Mouse (Mus musculus) limb, embryonic 15.5 days (tissue): ENCODE results near the gene Sfta2. TPM values are rescaled to one million over a fixed set of nuclear protein-coding genes. Genes with fewer than 3 reads are reported as not detected.

ENCODE experiments used
- ATAC-seq: fragments of 200-750 bp; cut with Nextera tagmentation; 2 replicates; pipeline ENCODE4 v1.8.0; 2017; ENCODE audit warnings: low read depth, moderate TSS enrichment; ENCODE audit not compliant: insufficient number of reproducible peaks, low FRiP score, low TSS enrichment
- H3K27ac ChIP-seq: fragments of 300-500 bp; sonication (generic); 2 replicates; pipeline ENCODE4 v1.5.1; 2015; ENCODE audit warnings: moderate library complexity, mild to moderate bottlenecking, inconsistent platforms
- H3K27me3 ChIP-seq: fragments of 300-500 bp; sonication (generic); 2 replicates; pipeline ENCODE4 v1.6.1; 2015; ENCODE audit warnings: inconsistent platforms
- H3K36me3 ChIP-seq: fragments of 300-500 bp; sonication (generic); 2 replicates; pipeline ENCODE4 v1.6.1; 2015; ENCODE audit warnings: inconsistent platforms
- H3K4me1 ChIP-seq: fragments of 300-500 bp; sonication (generic); 2 replicates; pipeline ENCODE4 v1.6.1; 2015; ENCODE audit warnings: inconsistent platforms
- H3K4me2 ChIP-seq: fragments of 300-500 bp; sonication (generic); 2 replicates; pipeline ENCODE4 v1.6.1; 2015; ENCODE audit warnings: mild to moderate bottlenecking, inconsistent platforms
- H3K4me3 ChIP-seq: fragments of 300-500 bp; sonication (generic); 2 replicates; pipeline ENCODE4 v1.5.1; 2015; ENCODE audit warnings: mild to moderate bottlenecking, inconsistent platforms
- H3K9ac ChIP-seq: fragments of 300-500 bp; sonication (generic); 2 replicates; pipeline ENCODE4 v1.6.1; 2015; ENCODE audit warnings: inconsistent platforms
- H3K9me3 ChIP-seq: fragments of 300-500 bp; sonication (generic); 2 replicates; pipeline ENCODE4 v1.6.1; 2016; ENCODE audit warnings: inconsistent platforms
- WGBS: fragments of 180-500 bp; shearing (Covaris S2); methylation state at CpG from one replicate; pipeline ENCODE4 v1.1.7; 2015; 5-methylcytosine and 5-hydroxymethylcytosine counted together
- polyA plus RNA-seq: library from polyadenylated mRNA; unstranded; fragments of >200 nt; fragmentation: Nextera tagmentation; extraction: Ambion mirVana; gene quantifications from 2 replicates; pipeline ENCODE4 v1.2.1, GENCODE M21; 2015

Gene Sfta2
- not detected in 2 replicates for polyA plus RNA-seq

DNA sequence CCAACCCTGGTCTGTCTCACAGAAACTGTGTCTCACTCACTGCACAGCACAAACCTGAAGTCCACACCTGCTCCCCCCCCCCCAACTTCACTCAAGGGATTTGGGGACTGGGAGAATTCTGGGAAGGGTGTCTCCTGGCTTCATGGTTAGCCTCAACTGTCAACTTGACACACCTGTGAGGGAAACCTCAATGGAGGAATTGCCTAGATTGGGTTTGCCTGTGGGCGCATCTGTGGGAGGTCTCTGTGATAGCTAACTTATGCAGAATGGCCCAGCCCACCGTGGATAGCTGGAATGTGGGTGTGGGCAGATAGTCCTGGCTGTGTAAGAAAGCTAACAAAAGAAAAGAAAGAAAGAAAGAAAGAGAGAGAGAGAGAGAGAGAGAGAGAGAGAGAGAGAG, at the start of gene Sfta2:
TSS of gene Sfta2 (plus strand) at position 301 of the 400 bp plus-strand sequence.
- H3K4me1 ChIP-seq = 0 out of 2 replicates have a peak, but pooled peaks cover 3% of the 10 kb centered on the region
- no peak within 1 kb of the TSS for H3K27ac ChIP-seq
- no peak within 1 kb of the TSS for H3K9ac ChIP-seq
- H3K36me3 ChIP-seq = no peaks in the 10 kb centered on the region
- WGBS = 39% methylated on average over 2 of the region's 2 CpGs
- no peak within 1 kb of the TSS for H3K4me3 ChIP-seq
- no peaks in the 10 kb centered on the region for H3K27me3 ChIP-seq
- no peak within 1 kb of the TSS for H3K4me2 ChIP-seq
- ATAC-seq = no peak
- H3K9me3 ChIP-seq = no peaks in the 10 kb centered on the region

DNA sequence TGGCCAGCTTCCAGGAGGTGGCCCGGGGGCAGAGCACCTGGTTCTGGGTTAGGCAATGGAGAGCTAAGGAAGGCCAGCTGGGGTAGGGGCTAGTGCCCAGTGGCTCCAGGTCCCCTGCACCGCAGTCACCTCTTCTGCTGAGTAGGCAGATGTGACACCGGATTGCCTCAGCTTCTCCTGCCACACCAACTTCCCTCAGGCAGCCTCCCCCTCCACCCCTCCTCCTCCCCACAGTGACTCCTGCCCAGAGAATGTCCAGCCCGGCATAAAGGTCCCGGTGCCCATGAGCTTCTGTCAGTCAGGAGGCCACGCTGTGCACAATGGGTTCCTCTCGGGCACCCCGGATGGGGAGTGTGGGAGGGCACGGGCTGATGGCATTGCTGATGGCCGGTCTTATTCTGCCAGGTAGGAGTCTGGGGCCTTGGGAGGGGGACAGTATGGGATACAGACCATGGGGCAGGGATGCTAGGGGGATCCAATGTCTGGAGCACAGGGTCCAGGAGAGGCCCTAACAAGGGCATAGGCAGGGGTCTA, 49.4 kb upstream of the Sfta2 start, which contains the start of gene Cdsn:
TSS of gene Cdsn (plus strand) at position 248 of the 534 bp plus-strand sequence.
- ATAC-seq = no peak
- Histone ChIP-seq H3K4me1 (peaks cover 6% of the 10 kb centered on the region), H3K4me2 (no peak within 1 kb of the TSS), H3K36me3 (no peaks in the 10 kb centered on the region), H3K27ac (no peak within 1 kb of the TSS), H3K4me3 (no peak within 1 kb of the TSS), H3K27me3 (no peaks in the 10 kb centered on the region), H3K9ac (no peak within 1 kb of the TSS), H3K9me3 (no peaks in the 10 kb centered on the region)
- 79% methylated on average over 10 of the region's 10 CpGs for WGBS

DNA sequence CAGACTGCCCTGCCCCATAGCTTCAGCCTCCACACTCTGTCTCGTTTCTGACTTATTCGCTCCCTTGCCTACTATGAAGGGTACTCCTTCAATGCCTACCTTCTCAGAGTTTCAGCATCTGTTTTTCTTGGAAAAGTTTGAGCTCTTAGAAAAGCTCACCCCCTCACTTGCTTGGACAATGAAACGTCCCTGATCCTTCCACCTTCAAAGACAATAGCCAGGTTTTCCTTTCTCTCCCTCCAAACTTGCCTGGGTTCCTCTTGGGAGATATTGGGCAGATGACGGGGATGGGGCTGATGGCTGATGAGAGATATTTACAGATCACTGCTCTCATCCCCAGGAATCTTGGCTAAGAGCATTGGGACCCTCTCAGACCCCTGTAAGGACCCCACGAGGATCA, 47.0 kb upstream of the Sfta2 start:
- Histone ChIP-seq H3K4me1 (peaks cover 6% of the 10 kb centered on the region), H3K36me3 (no peaks in the 10 kb centered on the region), H3K9me3 (no peaks in the 10 kb centered on the region), H3K4me2 (no peak overlapping the region), H3K27me3 (no peaks in the 10 kb centered on the region), H3K4me3 (no peak overlapping the region), H3K27ac (no peak overlapping the region), H3K9ac (no peak overlapping the region)
- WGBS = 75% methylated on average over 5 of the region's 5 CpGs
- no peak for ATAC-seq

DNA sequence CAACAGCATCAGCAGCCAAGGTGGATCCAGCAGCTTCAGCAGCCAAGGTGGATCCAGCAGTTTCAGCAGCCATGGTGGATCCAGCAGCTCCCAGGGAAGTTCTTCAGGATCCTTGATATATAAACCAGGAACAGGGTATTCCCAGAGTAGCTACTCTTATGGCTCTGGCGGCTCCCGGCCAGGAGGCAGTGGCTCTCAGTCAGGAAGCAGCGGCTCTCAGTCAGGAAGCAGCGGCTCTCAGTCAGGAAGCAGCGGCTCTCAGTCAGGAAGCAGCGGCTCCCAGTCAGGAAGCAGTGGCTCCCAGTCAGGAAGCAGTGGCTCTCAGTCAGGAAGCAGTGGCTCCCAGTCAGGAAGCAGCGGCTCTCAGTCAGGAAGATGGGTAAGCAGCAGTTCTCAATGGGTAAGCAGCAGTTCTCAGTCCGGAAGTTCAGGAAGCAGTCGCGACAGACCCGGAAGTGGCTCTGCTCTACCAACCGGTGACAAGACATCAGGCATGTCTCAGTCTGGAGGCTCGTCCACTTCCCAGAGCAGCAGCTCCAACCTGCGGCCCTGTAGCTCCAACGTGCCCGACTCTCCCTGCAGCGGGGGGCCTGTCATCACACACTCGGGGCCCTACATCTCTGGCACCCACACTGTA, 46.5 kb upstream of the Sfta2 start:
- H3K27me3 ChIP-seq = no peaks in the 10 kb centered on the region
- no peaks in the 10 kb centered on the region for H3K36me3 ChIP-seq
- H3K9ac ChIP-seq = no peak overlapping the region
- H3K4me2 ChIP-seq = no peak overlapping the region
- no peak for ATAC-seq
- no peaks in the 10 kb centered on the region for H3K9me3 ChIP-seq
- H3K4me1 ChIP-seq = peaks cover under 1% of the 10 kb centered on the region; the same call in 1 of the 2 replicates
- no peak overlapping the region for H3K27ac ChIP-seq
- no peak overlapping the region for H3K4me3 ChIP-seq
- WGBS = 89% methylated on average over 18 of the region's 18 CpGs

DNA sequence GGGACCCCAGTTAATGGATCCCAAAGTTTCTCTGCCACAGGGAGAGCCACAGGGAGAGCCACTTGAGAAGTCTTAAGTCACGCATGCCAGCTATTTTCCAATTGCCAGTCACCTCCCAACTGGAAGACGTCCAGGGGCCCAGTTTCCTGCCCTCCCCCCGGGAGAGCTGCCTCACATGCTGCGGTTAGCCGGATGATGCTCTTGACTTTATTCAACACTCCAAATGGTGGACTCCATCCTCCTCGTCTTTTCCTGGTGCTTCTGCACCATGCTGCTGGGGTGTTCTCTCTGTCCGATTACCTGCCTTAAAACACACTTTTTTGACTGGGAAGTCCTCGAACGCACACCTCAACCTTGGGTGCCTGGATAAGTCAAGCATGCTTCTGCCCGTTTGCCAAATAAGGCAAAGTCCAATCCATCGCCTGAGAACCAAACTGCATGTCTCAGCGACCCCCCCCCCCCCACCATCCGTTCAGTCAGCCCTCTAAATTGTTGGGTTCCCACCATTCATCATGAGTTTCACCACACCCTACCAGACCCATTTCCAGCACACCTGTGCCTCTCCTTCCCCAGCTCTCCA, 45.1 kb upstream of the Sfta2 start:
- H3K27me3 ChIP-seq = no peaks in the 10 kb centered on the region
- H3K27ac ChIP-seq = no peak overlapping the region
- no peaks in the 10 kb centered on the region for H3K9me3 ChIP-seq
- no peak overlapping the region for H3K4me2 ChIP-seq
- H3K4me1 ChIP-seq = no peaks in the 10 kb centered on the region
- H3K4me3 ChIP-seq = no peak overlapping the region
- WGBS = 81% methylated on average over 13 of the region's 13 CpGs
- H3K36me3 ChIP-seq = no peaks in the 10 kb centered on the region
- no peak overlapping the region for H3K9ac ChIP-seq
- no peak for ATAC-seq

DNA sequence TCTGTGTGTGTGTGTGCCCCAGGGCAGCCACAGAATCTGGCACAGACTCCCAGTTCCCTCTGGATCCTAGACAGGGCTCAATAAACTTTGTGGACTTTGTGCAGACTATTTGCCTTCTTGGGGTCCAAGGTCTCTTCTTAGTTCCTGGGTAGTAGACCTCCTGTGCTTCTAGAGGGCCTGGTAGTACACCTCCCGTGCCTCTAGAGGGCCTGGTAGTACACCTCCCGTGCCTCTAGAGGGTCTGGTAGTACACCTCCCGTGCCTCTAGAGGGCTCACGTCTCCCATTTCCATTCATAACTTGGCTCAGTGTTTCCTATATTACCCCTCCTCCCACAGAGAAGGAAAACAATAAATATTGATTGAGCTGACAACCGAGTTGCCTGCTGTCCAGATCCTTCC, 44.5 kb upstream of the Sfta2 start:
- Histone ChIP-seq H3K4me1 (no peaks in the 10 kb centered on the region), H3K27ac (no peak overlapping the region), H3K27me3 (no peaks in the 10 kb centered on the region), H3K4me3 (no peak overlapping the region), H3K4me2 (no peak overlapping the region), H3K9ac (no peak overlapping the region), H3K9me3 (no peaks in the 10 kb centered on the region), H3K36me3 (no peaks in the 10 kb centered on the region)
- 28% methylated on average over 5 of the region's 5 CpGs for WGBS
- no peak for ATAC-seq

DNA sequence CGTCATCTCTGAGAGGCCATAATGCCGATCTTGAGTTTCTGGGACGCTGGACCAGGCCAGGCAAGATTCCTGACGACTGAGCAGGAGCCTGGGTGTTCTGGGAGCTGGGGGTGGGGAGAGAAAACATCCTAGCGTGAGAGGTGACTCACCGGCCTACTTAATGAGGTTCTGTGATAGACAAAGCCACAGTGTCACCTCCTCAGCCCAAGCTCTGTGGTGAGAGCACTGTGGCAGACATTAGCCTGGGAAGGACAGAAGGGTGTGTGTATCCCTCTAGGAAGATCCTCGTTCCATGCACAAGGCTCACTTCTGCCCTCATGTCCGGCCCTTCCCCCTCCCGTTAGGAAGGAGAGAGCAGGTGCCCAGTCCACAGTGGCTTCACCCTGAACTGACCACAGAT, 44.0 kb upstream of the Sfta2 start:
- no peak for ATAC-seq
- Histone ChIP-seq H3K9ac (no peak overlapping the region), H3K4me2 (no peak overlapping the region), H3K27me3 (no peaks in the 10 kb centered on the region), H3K4me3 (no peak overlapping the region), H3K27ac (no peak overlapping the region), H3K9me3 (no peaks in the 10 kb centered on the region), H3K36me3 (no peaks in the 10 kb centered on the region), H3K4me1 (no peaks in the 10 kb centered on the region)
- 66% methylated on average over 9 of the region's 9 CpGs for WGBS

DNA sequence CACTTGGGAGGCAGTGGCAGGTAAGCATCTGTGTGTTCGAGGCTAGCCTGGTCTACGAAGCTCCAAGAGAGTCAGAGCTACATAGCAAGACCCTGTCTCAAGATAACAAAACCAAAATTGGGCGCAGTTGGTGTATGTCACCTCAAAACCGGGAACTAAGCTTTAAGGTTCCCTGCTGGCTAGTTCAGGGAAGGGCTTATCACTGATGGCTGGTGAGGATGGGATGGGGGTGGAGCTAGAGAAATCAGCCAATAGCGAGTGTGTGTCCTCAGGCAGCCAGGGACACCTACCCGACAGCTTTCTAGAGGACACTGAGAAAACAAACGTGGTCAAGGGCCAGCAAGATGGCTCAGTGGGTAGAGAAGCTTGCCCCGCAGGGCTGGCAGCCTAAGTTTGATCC, 43.1 kb upstream of the Sfta2 start:
- Histone ChIP-seq H3K4me1 (no peaks in the 10 kb centered on the region), H3K9me3 (no peaks in the 10 kb centered on the region), H3K27ac (no peak overlapping the region), H3K9ac (no peak overlapping the region), H3K36me3 (no peaks in the 10 kb centered on the region), H3K27me3 (no peaks in the 10 kb centered on the region), H3K4me3 (no peak overlapping the region), H3K4me2 (no peak overlapping the region)
- WGBS = 60% methylated on average over 8 of the region's 8 CpGs
- no peak for ATAC-seq

DNA sequence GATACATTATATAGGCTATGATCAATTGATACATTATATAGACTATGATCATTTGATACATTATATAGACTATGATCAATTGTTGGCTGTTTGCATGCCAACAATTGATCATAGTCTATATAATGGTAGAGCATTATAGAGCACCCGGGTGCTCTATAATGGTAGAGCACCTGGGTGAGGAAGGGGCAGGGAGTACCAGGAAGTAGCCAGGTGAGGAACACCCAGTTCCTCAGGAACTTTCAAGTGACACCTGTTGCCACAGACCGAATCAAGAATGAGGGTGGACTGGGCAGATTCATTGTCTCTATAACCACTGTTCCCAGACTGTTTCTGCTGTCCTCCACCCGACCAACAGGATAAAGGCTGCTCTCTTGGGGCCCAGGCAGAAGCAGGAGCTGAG, 34.2 kb upstream of the Sfta2 start, which contains the start of gene 2300002M23Rik:
TSS of gene 2300002M23Rik (plus strand) at position 301 of the 400 bp plus-strand sequence.
- no peaks in the 10 kb centered on the region for H3K9me3 ChIP-seq
- H3K27ac ChIP-seq = no peak within 1 kb of the TSS
- no peaks in the 10 kb centered on the region for H3K36me3 ChIP-seq
- H3K9ac ChIP-seq = no peak within 1 kb of the TSS
- 53% methylated on average over 3 of the region's 3 CpGs for WGBS
- H3K27me3 ChIP-seq = peaks cover 23% of the 10 kb centered on the region
- H3K4me3 ChIP-seq = no peak within 1 kb of the TSS
- H3K4me2 ChIP-seq = no peak within 1 kb of the TSS
- H3K4me1 ChIP-seq = peaks cover 16% of the 10 kb centered on the region
- ATAC-seq = no peak

DNA sequence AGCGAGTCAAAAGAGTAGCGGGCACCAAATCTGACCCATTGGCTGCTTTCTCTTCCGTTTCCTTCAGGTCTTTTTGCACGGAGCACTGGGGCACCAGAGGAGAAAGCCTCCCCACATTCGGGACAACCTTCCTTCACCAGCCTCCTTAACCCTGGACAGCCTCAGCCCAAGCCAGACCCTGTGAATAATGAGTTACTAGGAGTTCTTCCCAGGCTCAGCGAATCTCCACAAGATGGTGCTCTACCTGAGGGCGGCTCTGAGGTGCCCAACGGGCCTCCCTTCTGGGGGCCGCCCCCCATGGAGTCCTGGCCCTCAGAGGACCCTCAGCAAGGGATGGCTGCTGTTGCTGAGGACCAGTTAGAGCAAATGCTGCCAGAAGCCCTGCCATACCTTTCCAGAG, 33.6 kb upstream of the Sfta2 start:
- WGBS = 21% methylated on average over 8 of the region's 9 CpGs
- Histone ChIP-seq H3K27me3 (peaks cover 23% of the 10 kb centered on the region), H3K27ac (no peak overlapping the region), H3K36me3 (no peaks in the 10 kb centered on the region), H3K4me3 (no peak overlapping the region), H3K9ac (no peak overlapping the region), H3K4me1 (peaks cover 16% of the 10 kb centered on the region), H3K4me2 (no peak overlapping the region), H3K9me3 (no peaks in the 10 kb centered on the region)
- ATAC-seq = no peak

DNA sequence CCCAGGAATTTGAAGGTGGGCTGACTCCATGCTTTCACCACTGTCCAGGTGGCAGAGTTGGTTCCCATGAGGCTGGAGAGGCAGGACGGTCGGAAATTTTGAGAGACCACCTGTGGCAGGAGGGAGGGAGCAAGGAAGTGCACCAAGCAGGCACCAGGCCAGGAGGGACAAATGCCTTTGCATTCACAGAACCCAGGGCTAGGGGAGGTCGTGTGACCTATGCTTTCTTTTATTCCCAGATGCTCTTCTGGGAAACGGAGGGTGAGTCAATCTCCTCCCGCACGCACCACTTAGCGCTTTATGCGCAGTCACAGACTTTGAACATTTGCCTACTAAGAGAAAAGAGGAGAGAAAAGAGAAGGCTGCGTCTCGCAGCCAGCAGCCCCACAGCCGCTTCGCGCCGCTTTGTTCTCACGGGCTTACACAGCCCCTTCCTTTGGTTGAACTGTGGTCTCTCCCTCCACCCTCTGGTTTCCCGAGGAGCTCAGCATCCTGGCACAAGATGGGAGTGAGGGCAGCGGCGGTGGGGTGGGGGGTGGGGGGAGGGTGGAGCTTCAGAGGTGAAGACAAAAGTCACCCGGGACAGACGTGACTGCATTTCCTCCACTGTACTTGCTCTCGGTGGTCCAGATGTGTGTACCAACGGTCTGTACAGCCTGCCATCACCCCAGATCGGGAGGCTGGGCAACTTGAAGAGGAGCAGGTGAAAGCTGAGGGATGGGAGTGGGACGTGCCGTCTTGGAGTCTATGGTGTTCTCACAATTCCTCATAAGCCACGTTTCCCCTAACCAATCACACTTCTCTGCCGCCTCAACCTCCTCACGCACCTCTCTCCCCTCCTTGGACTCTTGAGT, 32.0 kb upstream of the Sfta2 start:
- peaks cover 16% of the 10 kb centered on the region for H3K4me1 ChIP-seq
- H3K36me3 ChIP-seq = no peaks in the 10 kb centered on the region
- ATAC-seq = no peak
- H3K4me3 ChIP-seq = peak overlapping the region; percentile 24
- H3K27me3 ChIP-seq = peaks cover 23% of the 10 kb centered on the region
- H3K27ac ChIP-seq = no peak overlapping the region
- H3K9ac ChIP-seq = no peak overlapping the region
- no peaks in the 10 kb centered on the region for H3K9me3 ChIP-seq
- 5% methylated on average over 28 of the region's 28 CpGs for WGBS
- H3K4me2 ChIP-seq = peak overlapping the region; percentile 38

DNA sequence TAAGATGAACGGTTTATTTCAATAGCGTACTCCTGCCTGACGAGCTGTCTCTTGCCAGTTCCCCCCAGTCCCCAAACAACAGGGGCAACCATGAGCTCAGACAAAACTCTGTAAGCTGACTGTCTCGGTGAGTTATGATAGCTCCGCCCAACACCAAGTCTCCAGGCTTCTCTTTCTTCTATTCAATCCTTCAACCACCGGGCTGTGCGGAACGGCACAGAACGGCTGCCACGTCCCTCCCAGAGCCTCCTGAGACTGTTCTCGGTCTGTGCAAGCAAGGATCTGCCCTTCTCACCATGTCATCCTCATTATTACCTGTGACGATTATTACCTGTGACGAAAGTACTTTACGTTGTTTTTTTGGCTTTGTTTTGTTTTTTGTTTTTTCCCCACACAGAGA, 30.5 kb upstream of the Sfta2 start:
- H3K4me1 ChIP-seq = peaks cover 16% of the 10 kb centered on the region
- H3K36me3 ChIP-seq = no peaks in the 10 kb centered on the region
- no peak overlapping the region for H3K27ac ChIP-seq
- H3K27me3 ChIP-seq = peaks cover 31% of the 10 kb centered on the region
- no peak overlapping the region for H3K4me3 ChIP-seq
- 70% methylated on average over 14 of the region's 14 CpGs for WGBS
- H3K9ac ChIP-seq = no peak overlapping the region
- H3K9me3 ChIP-seq = no peaks in the 10 kb centered on the region
- no peak for ATAC-seq
- no peak overlapping the region for H3K4me2 ChIP-seq
